Mouse (Mus musculus) heart, adult 2 months (tissue): ENCODE measurements around the gene Spz1.

Experiments used
- CTCF ChIP-seq: fragments of 200-600 bp; IDR thresholded peaks from 2 replicates; pipeline ENCODE4 v1.8.1; 2022; ENCODE audit warnings: antibody characterized with exemption, mild to moderate bottlenecking, moderate library complexity
- POLR2A ChIP-seq: fragments of 200-500 bp; IDR thresholded peaks from 2 replicates; pipeline ENCODE4 v1.6.1; 2011; ENCODE audit warnings: mild to moderate bottlenecking, low read depth, low read length, control low read depth; ENCODE audit not compliant: insufficient read depth

GRCm38 (mm10) chr13:92591225-92591624 is 15.3 kb upstream of the Spz1 start:
- no peak for TF ChIP-seq CTCF
- TF ChIP-seq POLR2A = no peak
